Mouse (Mus musculus): ENCODE measurements around the gene Itga4.

Gene Itga4

GRCm38 (mm10) chr2:79266480-79266879 lies 11.3 kb downstream of the Itga4 start:
- no peak for DNase-seq (ENCODE audit: low spot score)

GRCm38 (mm10) chr2:79267181-79267580 lies 12.0 kb downstream of the Itga4 start:
- no peak for DNase-seq (ENCODE audit: low spot score)

GRCm38 (mm10) chr2:79268863-79269262 lies 13.6 kb downstream of the Itga4 start:
- DNase-seq (ENCODE audit: low spot score): no peak

- DNase-seq (ENCODE audit: low spot score): no peak
Observed at GRCm38 (mm10) chr2:79270034-79270535, 14.9 kb downstream of the Itga4 start.

DNA sequence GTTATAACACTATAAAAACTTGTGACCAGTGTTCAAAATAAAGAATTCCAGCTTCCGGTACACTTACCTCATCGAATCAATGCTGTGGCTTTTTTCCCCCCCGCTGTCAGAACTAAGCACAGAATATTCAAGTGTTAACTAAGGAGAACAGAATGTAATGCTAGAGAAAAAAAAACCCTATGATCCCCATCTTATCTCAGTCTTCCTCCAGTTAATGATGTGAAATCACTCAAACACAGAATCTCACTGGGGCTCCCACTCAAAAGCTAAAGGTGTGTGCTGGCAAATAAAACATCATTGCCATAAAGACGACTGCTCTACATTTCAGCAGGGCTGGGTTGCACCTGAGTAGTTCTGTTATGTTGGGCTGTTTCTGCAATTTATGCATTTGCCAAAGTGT lies 16.6 kb downstream of the Itga4 start:
- no peak for DNase-seq (ENCODE audit: low spot score)

DNA sequence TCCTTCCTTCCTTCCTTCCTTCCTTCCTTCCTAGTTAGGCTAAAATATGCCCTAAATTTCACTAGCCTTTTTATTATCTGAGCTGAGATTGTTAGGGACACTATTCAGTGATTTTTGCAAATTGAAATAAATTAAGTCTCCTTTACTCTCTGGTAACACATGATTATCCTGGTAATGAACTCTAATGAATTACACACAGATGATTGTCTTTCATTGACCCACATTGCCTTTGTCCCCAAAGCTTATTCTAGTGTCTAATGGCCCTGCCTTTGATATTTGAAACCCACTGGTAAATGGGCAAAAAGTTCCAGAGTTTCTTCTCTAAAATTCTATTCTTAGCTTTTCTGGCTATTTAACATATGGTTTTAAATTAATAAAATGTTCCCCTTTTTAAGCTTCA lies 23.4 kb downstream of the Itga4 start:
- DNase-seq (ENCODE audit: low spot score): peak; percentile 42

GRCm38 (mm10) chr2:79284206-79284605 lies 29.0 kb downstream of the Itga4 start:
- DNase-seq (ENCODE audit: low spot score): no peak

GRCm38 (mm10) chr2:79290149-79290548 lies 34.9 kb downstream of the Itga4 start:
- no peak for DNase-seq (ENCODE audit: low spot score)

DNA sequence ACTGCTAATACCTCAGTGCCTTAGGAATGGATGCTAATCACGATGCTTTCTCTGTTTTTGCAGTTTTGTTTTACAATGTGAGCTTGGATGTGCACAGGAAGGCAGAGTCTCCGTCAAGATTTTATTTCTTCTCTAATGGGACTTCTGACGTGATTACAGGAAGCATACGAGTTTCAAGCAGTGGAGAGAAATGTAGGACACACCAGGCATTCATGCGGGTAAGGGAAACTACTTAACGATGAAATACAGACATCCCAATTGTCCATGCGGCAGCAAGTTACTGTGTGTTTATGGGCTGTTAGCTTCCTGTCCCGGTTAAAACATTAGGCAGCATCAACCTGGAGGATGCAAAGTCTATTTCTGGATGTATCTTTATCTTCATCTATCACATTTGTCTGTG lies 36.7 kb downstream of the Itga4 start:
- peak; percentile 11 for DNase-seq (ENCODE audit: low spot score)

DNA sequence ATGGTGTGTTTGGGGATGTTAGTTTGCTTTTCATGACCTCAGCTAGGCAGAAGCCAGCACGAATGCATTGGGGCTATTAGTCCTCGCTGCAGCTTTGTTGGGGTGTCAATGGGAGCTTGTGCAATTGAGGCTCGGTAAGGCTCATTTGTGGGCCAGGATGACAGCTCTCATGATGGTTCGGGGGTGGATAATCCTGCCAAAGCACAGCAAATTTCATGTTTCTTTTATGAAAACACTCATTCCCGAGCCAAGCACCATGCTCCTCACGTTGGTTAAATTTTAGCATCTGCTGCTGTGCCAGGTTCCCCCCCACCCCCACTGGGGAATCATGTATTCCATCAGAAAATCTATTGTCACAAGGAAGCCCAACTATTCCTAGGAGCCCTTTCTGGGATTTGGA lies 37.2 kb downstream of the Itga4 start:
- DNase-seq (ENCODE audit: low spot score): no peak

GRCm38 (mm10) chr2:79302398-79302797 lies 47.2 kb downstream of the Itga4 start:
- DNase-seq (ENCODE audit: low spot score): no peak

DNA sequence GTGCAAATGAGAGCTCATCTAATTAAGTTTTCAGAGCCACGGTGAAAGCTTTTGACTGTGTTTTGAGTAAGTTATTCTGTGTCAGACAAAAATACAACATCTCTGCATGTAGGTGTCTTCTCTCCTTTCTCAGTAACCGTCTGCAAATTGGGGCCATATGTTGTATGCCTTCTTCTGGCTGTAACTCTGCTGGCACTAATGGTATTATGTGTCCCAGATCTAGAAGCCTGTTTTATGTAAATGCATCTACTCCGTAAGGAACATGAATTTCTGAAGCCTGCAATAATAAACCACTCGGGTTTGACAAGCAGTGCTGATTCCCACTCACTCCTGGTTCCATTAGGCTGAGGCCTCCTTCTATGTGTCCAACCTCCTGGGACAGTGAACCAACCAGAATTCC lies 52.3 kb downstream of the Itga4 start:
- DNase-seq (ENCODE audit: low spot score): no peak

- DNase-seq (ENCODE audit: low spot score): no peak
Observed at GRCm38 (mm10) chr2:79309454-79310118, 54.4 kb downstream of the Itga4 start.

- no peak for DNase-seq (ENCODE audit: low spot score)
Observed at GRCm38 (mm10) chr2:79312499-79312898, 57.3 kb downstream of the Itga4 start.

DNA sequence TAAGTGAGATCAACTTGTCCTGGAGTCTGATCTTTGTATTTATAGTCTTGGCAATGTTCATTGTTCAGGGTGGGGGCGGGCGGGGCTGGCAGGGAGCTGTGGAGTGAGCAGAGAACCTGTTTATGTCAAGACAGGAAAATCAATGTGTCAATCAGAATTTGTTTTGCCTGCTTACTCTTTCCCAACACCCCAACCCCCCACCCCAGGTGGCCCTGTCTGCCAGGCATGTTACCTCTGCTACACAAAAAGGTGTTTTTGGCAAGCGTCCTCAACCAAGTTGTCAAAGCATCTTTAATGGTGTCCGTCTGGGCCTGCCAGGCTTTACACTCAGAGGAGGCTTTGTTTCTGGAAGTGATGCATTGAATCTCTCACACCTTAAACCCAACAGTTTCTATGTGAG lies 59.9 kb downstream of the Itga4 start:
- no peak for DNase-seq (ENCODE audit: low spot score)

GRCm38 (mm10) chr2:79316182-79316880 lies 61.1 kb downstream of the Itga4 start:
- no peak for DNase-seq (ENCODE audit: low spot score)

DNA sequence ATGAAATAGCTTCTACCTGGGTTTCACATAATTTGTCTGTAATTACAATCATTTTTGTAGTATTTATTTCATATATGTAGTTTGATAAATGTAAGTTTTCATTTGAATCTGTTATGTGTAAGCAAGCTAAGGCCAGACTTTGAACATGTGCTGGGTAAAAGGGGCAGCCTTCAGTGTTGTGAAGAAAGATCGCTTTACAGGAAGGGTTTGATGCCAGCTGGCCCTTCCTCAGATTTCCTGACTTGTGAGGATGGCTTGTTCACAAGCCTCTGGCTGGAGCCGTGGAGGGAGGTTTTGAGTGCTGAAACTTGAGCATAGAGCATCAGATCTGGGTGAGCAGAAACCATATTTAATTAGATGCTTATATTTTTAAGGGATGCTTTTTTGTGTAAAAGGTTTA lies 72.9 kb downstream of the Itga4 start:
- DNase-seq (ENCODE audit: low spot score): no peak

DNA sequence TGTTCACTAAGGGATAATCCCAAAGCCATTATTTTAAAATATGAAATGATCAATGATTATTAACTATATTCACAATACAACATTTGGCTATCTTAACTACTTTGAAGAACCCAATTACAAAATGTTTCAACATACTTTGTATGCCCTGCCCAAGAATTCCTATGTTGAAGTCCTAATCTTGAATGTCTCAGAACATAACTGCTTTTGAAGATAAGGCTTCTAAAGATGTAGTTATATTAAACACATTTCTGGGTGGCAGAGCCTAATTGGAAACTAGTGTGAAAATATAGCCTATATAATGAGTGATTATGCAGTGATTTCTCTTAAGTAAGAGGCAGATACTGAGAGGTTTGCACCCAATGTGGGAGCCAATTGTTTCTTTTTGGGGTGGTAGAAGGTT lies 79.4 kb downstream of the Itga4 start:
- DNase-seq (ENCODE audit: low spot score): no peak

GRCm38 (mm10) chr2:79336141-79336540 lies 80.9 kb downstream of the Itga4 start:
- DNase-seq (ENCODE audit: low spot score): no peak

DNA sequence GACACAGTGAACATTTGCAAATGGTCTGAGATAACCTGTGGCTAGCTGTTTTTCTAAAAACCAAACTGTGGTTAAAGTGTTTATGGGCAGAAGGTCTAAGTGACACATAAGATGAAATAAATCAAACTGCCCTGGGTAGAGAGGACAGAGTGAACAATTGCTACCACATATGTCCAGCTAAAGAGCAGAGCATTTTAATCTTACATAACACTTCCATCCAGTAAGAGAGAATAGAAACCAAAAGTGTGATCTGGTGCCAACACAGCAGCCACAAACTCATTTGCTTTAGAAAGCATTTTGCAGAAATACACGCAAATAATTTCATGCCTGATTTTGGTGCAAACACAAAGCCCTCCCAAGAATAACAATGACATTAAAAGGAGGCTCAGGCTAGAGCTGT lies 83.8 kb downstream of the Itga4 start:
- no peak for DNase-seq (ENCODE audit: low spot score)

GRCm38 (mm10) chr2:79343115-79343514 lies 87.9 kb downstream of the Itga4 start:
- DNase-seq (ENCODE audit: low spot score): no peak

- DNase-seq (ENCODE audit: low spot score): peak; percentile 18
Observed at GRCm38 (mm10) chr2:79351179-79352099, 96.2 kb downstream of the Itga4 start.
